Mouse (Mus musculus): ENCODE results near the gene Ppil3. TPM values are rescaled to one million over a fixed set of nuclear protein-coding genes. Genes with fewer than 3 reads are reported as not detected.

Gene Ppil3
- polyA plus RNA-seq, 1 experiment from 2014 or later, result 44.9 TPM

DNA sequence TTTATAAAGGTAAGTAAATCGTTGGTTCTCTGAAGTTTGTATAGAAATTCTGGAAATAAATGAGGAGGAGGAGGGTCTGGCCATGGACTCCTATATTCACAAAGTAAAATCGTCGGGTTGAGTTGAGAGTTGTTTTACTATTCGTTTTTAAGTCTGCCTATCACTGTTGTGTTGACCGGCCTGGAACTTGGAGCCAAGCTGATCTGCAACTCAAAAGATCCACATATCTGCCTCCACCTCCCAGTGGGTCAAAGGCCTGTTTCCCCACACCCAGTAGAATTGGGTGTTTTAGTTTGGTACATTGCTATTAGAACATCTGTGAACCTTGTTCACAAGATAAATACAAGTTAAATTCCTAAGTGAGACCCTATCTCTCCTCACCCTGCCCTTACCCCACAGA is 41.5 kb downstream of the Ppil3 start:
- ATAC-seq (ENCODE audit: low read depth) (no peak), DNase-seq (ENCODE audit: low spot score) (no peak)
- H3K4me3 ChIP-seq (ENCODE audit: low read depth, low read length), result no peak overlapping the region
- H3K9me3 ChIP-seq (ENCODE audit: control insufficient read depth, low read length), result no peaks in the 10 kb centered on the region
- no peaks in the 10 kb centered on the region for H3K4me1 ChIP-seq (ENCODE audit: control insufficient read depth, insufficient read depth, low read length)
- 94% methylated on average over 5 of the region's 5 CpGs for WGBS
- H3K27me3 ChIP-seq (replicated peaks; ENCODE audit: control insufficient read depth, insufficient read depth, low read length), result no peaks in the 10 kb centered on the region
- no peak overlapping the region for H3K9ac ChIP-seq (ENCODE audit: low read depth, low read length)
- H3K4me2 ChIP-seq (ENCODE audit: low read depth, low read length), result no peak overlapping the region
- peaks cover 86% of the 10 kb centered on the region for H3K36me3 ChIP-seq (ENCODE audit: control insufficient read depth, insufficient read depth, low read length)
- no peak overlapping the region for H3K27ac ChIP-seq (replicated peaks; ENCODE audit: low read depth, low read length)

DNA sequence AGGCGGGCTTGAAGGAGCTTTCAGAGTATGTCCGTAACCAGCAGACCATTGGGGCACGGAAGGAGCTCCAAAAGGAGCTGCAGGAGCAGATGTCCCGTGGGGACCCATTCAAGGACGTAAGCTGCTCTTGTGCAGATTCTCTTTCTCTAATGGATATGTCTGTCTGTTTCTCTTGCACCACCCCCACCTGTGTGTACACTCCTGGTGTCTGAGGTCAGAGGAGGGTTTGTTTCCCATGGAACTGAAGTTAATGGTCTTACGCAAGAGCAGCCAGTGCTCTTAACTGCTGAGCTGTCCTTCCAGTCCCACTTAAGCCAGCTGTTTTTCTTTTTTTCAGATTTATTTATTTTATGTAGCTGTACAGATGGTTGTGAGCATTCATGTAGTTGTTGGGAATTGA is 43.9 kb downstream of the Ppil3 start:
- DNase-seq (ENCODE audit: low spot score) (no peak), ATAC-seq (ENCODE audit: low read depth) (no peak)
- 93% methylated on average over 6 of the region's 6 CpGs for WGBS
- Histone ChIP-seq H3K4me3 (ENCODE audit: low read depth, low read length) (no peak overlapping the region), H3K36me3 (ENCODE audit: control insufficient read depth, insufficient read depth, low read length) (peaks cover 91% of the 10 kb centered on the region), H3K27ac (replicated peaks; ENCODE audit: low read depth, low read length) (no peak overlapping the region), H3K4me1 (ENCODE audit: control insufficient read depth, insufficient read depth, low read length) (no peaks in the 10 kb centered on the region), H3K4me2 (ENCODE audit: low read depth, low read length) (no peak overlapping the region), H3K9me3 (ENCODE audit: control insufficient read depth, low read length) (no peaks in the 10 kb centered on the region), H3K27me3 (replicated peaks; ENCODE audit: control insufficient read depth, insufficient read depth, low read length) (no peaks in the 10 kb centered on the region), H3K9ac (ENCODE audit: low read depth, low read length) (no peak overlapping the region)

DNA sequence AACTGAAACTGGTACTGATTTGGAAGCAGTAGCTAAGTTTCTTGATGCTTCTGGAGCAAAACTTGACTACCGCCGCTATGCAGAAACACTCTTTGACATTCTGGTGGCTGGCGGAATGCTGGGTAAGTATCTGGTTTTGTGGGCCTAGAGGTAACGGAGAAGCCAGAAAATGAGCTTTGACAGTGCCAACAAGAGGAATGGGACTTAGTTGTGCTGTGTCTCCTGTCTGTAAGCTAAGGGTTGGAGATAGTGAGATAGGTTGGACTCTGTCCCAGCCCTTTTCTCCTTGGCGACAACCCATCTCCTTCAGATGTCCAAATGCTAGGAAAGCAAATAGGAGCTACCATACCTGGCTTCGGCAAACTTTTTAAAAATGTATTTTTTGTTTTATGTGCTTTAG is 47.6 kb downstream of the Ppil3 start:
- no peak overlapping the region for H3K9ac ChIP-seq (ENCODE audit: low read depth, low read length)
- no peaks in the 10 kb centered on the region for H3K27me3 ChIP-seq (replicated peaks; ENCODE audit: control insufficient read depth, insufficient read depth, low read length)
- H3K4me3 ChIP-seq (ENCODE audit: low read depth, low read length), result no peak overlapping the region
- H3K4me1 ChIP-seq (ENCODE audit: control insufficient read depth, insufficient read depth, low read length), result peaks cover 4% of the 10 kb centered on the region; the same call in 1 of the 2 replicates
- no peak for DNase-seq (ENCODE audit: low spot score)
- H3K4me2 ChIP-seq (ENCODE audit: low read depth, low read length), result no peak overlapping the region
- ATAC-seq (ENCODE audit: low read depth), result no peak
- H3K36me3 ChIP-seq (ENCODE audit: control insufficient read depth, insufficient read depth, low read length), result peaks cover 82% of the 10 kb centered on the region
- no peaks in the 10 kb centered on the region for H3K9me3 ChIP-seq (ENCODE audit: control insufficient read depth, low read length)
- H3K27ac ChIP-seq (replicated peaks; ENCODE audit: low read depth, low read length), result no peak overlapping the region
- WGBS, result 95% methylated on average over 6 of the region's 6 CpGs

DNA sequence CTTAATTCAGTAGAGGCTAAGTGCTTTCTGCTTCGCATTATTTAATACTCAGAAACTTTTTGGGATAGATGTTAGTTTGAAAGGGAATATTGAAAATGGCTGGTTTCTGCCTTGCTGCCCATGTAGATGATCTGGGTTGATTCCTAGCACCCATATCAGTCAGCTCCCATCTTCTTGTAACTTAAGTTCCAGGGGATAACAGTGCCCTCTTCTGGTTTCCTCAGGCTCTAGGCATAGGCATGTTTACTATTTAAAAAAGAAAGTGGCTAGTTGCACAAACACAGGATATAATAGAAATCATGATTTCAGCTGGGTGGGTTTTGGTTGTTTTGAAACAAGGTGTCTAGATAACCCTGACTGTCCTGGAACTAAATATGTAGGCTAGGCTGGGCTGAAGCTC is 49.1 kb downstream of the Ppil3 start:
- Histone ChIP-seq H3K36me3 (ENCODE audit: control insufficient read depth, insufficient read depth, low read length) (peaks cover 66% of the 10 kb centered on the region), H3K4me2 (ENCODE audit: low read depth, low read length) (no peak overlapping the region), H3K4me1 (ENCODE audit: control insufficient read depth, insufficient read depth, low read length) (peaks cover 11% of the 10 kb centered on the region), H3K9me3 (ENCODE audit: control insufficient read depth, low read length) (no peaks in the 10 kb centered on the region), H3K27me3 (replicated peaks; ENCODE audit: control insufficient read depth, insufficient read depth, low read length) (no peaks in the 10 kb centered on the region), H3K27ac (replicated peaks; ENCODE audit: low read depth, low read length) (no peak overlapping the region), H3K9ac (ENCODE audit: low read depth, low read length) (no peak overlapping the region), H3K4me3 (ENCODE audit: low read depth, low read length) (no peak overlapping the region)
- DNase-seq (ENCODE audit: low spot score), result no peak
- no peak for ATAC-seq (ENCODE audit: low read depth)
- WGBS, result 100% methylated on average over 1 of the region's 1 CpGs

DNA sequence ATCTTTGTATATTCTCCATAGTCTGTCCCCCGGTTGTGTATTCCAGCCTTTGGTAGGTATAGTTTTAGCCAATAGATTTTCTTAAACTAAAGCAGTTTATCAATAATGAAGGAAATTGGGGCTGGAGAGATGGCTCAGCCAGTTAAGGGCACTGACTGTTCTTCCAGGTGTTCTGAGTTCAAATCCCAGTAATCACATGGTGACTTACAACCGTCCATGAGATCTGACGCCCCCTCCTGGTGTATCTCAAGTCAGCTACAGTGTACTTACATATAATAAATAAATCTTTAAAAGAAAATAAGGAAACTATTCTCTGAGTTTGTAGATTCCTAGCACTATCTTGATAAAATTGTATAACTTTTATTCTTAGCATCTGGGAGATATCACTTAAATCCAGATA is 49.9 kb downstream of the Ppil3 start:
- Histone ChIP-seq H3K4me1 (ENCODE audit: control insufficient read depth, insufficient read depth, low read length) (peaks cover 11% of the 10 kb centered on the region), H3K9ac (ENCODE audit: low read depth, low read length) (no peak overlapping the region), H3K36me3 (ENCODE audit: control insufficient read depth, insufficient read depth, low read length) (peaks cover 58% of the 10 kb centered on the region), H3K27ac (replicated peaks; ENCODE audit: low read depth, low read length) (no peak overlapping the region), H3K4me3 (ENCODE audit: low read depth, low read length) (no peak overlapping the region), H3K27me3 (replicated peaks; ENCODE audit: control insufficient read depth, insufficient read depth, low read length) (no peaks in the 10 kb centered on the region), H3K4me2 (ENCODE audit: low read depth, low read length) (no peak overlapping the region), H3K9me3 (ENCODE audit: control insufficient read depth, low read length) (no peaks in the 10 kb centered on the region)
- no peak for DNase-seq (ENCODE audit: low spot score)
- WGBS, result 92% methylated on average over 3 of the region's 3 CpGs
- ATAC-seq (ENCODE audit: low read depth), result no peak

DNA sequence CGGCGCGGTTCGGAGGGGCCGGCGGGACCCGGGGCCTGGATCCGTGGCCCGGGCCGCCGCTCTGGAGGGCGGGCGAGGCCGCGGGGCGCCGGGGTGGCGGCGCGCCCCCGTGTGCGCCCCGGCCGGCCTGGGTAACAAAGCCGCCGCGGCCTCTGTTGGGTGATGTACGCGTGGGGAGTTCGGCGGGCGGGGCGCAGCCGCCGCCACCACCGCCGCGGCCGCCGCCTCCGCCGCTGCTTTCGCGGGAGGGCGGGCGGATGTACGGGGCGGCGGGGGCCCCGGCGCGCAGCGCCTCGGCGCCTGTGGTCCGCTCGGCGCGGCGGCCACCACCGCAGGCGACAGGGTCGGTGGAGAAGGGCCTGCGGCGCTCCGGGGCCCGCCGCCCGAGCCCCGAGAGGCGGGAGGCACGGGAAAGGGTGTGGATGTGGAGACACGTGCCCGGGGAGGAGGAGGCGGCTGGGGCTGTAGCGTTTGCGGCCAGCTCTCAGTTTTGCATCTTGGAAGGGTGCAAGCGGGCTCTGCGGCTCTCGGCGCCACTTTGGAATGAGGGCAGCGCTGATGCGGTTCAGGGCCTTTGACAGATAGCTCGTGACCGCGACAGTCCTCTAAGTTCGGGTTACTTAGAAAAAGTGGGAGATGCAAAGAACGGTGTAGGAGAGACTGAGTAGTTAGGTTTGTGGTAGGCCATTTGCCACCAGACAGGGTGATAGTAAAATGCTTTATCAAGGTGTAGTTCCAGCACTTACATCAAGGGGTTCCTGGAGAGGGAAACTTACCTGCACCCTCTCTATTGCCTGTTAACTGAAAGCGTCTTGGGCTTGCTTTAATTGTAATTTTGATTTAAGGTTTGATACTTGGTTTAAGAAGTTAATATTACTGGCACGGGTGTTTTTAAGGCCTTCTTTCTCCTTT is 51.7 kb downstream of the Ppil3 start:
- Histone ChIP-seq H3K9me3 (ENCODE audit: control insufficient read depth, low read length) (no peaks in the 10 kb centered on the region), H3K27ac (replicated peaks; ENCODE audit: low read depth, low read length) (peak overlapping the region; percentile 98), H3K36me3 (ENCODE audit: control insufficient read depth, insufficient read depth, low read length) (peaks cover 41% of the 10 kb centered on the region), H3K4me3 (ENCODE audit: low read depth, low read length) (peak overlapping the region; percentile 97), H3K27me3 (replicated peaks; ENCODE audit: control insufficient read depth, insufficient read depth, low read length) (no peaks in the 10 kb centered on the region), H3K9ac (ENCODE audit: low read depth, low read length) (peak overlapping the region; percentile 98), H3K4me1 (ENCODE audit: control insufficient read depth, insufficient read depth, low read length) (peaks cover 11% of the 10 kb centered on the region), H3K4me2 (ENCODE audit: low read depth, low read length) (peak overlapping the region; percentile 84)
- peak; percentile 58 for ATAC-seq (ENCODE audit: low read depth)
- 1% methylated on average over 28 of the region's 90 CpGs for WGBS
- peak; percentile 54 for DNase-seq (ENCODE audit: low spot score)

DNA sequence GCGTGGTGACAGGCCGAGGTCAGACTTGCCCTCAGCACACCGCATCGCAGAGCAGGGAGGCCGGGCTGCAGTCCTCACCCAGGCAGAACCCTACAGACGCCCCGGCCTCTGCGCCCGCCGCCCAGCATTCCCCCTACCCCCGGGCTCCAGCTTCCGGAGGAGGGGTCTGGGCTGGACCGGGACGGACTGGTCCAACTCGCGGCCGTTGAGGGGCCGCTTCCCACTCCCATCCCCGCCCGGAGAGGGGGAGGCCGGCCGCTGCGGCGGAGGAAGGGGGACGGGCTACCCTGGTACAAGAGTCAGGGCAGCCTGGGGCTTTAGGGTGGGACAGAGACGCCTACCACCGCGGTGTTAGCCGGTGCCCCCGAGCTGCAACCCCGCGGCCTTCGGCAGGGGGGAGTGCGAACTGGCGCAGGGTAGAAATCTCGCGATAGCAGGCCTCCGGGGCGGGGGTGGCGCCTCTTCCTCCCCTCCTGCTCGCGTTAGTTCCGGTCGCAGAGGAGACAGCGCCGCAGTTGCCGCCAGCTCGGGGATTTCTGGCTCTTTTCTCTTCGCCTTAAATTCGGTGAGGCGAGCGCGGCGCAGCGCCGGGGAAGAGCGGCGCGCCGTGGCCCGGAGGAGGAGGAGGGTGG is 52.5 kb downstream of the Ppil3 start, which contains the start of gene Bzw1:
Gene Bzw1 (plus strand): TSS at position 247 of the 632 bp plus-strand sequence.
- 2% methylated on average over 16 of the region's 61 CpGs for WGBS
- H3K27me3 ChIP-seq (replicated peaks; ENCODE audit: control insufficient read depth, insufficient read depth, low read length), result no peaks in the 10 kb centered on the region
- DNase-seq (ENCODE audit: low spot score) (peak; percentile 96), ATAC-seq (ENCODE audit: low read depth) (peak; percentile 97)
- H3K4me1 ChIP-seq (ENCODE audit: control insufficient read depth, insufficient read depth, low read length), result peaks cover 11% of the 10 kb centered on the region
- peak within 1 kb of the TSS; percentile 98 for H3K9ac ChIP-seq (ENCODE audit: low read depth, low read length)
- no peaks in the 10 kb centered on the region for H3K9me3 ChIP-seq (ENCODE audit: control insufficient read depth, low read length)
- peak within 1 kb of the TSS; percentile 98 for H3K27ac ChIP-seq (replicated peaks; ENCODE audit: low read depth, low read length)
- peak within 1 kb of the TSS; percentile 97 for H3K4me3 ChIP-seq (ENCODE audit: low read depth, low read length)
- peak within 1 kb of the TSS; percentile 84 for H3K4me2 ChIP-seq (ENCODE audit: low read depth, low read length)
- peaks cover 33% of the 10 kb centered on the region for H3K36me3 ChIP-seq (ENCODE audit: control insufficient read depth, insufficient read depth, low read length)

DNA sequence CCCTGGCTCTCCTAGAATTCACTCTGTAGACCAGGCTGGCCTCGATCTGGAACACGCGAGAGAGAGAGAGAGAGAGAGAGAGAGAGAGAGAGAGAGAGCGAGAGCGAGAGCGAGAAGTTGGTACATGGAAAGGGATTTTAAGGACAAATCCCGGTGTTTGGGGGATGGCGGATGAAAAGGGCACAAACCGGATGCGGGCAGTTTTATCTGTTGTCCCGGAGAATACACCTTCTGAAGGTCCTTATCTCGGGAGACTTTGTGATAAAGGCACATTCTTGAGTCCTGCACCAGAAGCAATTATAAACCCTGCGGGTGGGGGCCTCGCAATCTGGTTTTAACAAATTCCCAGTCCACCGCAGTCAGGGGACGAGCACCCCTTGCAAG is 53.0 kb downstream of the Ppil3 start:
- H3K4me2 ChIP-seq (ENCODE audit: low read depth, low read length), result peak overlapping the region; percentile 82
- peaks cover 11% of the 10 kb centered on the region for H3K4me1 ChIP-seq (ENCODE audit: control insufficient read depth, insufficient read depth, low read length)
- H3K27ac ChIP-seq (replicated peaks; ENCODE audit: low read depth, low read length), result peak overlapping the region; percentile 98
- peak; percentile 55 for DNase-seq (ENCODE audit: low spot score)
- H3K9ac ChIP-seq (ENCODE audit: low read depth, low read length), result peak overlapping the region; percentile 98
- peaks cover 29% of the 10 kb centered on the region for H3K36me3 ChIP-seq (ENCODE audit: control insufficient read depth, insufficient read depth, low read length)
- peak; percentile 11; the same call in 1 of the 2 replicates for ATAC-seq (ENCODE audit: low read depth)
- no peaks in the 10 kb centered on the region for H3K27me3 ChIP-seq (replicated peaks; ENCODE audit: control insufficient read depth, insufficient read depth, low read length)
- H3K9me3 ChIP-seq (ENCODE audit: control insufficient read depth, low read length), result no peaks in the 10 kb centered on the region
- WGBS, result 1% methylated on average over 15 of the region's 16 CpGs
- peak overlapping the region; percentile 97 for H3K4me3 ChIP-seq (ENCODE audit: low read depth, low read length)

Measured in embryonic facial prominence, embryonic 14.5 days (tissue).